Mouse (Mus musculus) liver, embryonic 16.5 days (tissue): ENCODE results near the gene Actl7b. TPM values are rescaled to one million over a fixed set of nuclear protein-coding genes. Genes with fewer than 3 reads are reported as not detected.

Experiments used
- ATAC-seq: fragments of 200-750 bp; cut with Nextera tagmentation; 2 replicates; pipeline ENCODE4 v1.8.0; 2017; ENCODE audit warnings: low read depth, mild to moderate bottlenecking, moderate number of reproducible peaks, moderate library complexity
- H3K27ac ChIP-seq: fragments of 300-500 bp; sonication (generic); 2 replicates; pipeline ENCODE4 v1.5.1; 2014; ENCODE audit warnings: mild to moderate bottlenecking, low read length
- H3K27me3 ChIP-seq: fragments of 300-500 bp; sonication (generic); 2 replicates; pipeline ENCODE4 v1.6.1; 2014; ENCODE audit warnings: low read depth, low read length, mixed read lengths; ENCODE audit not compliant: control insufficient read depth, insufficient read depth
- H3K36me3 ChIP-seq: fragments of 300-500 bp; sonication (generic); 2 replicates; pipeline ENCODE4 v1.6.1; 2014; ENCODE audit warnings: mild to moderate bottlenecking; ENCODE audit not compliant: control insufficient read depth, insufficient read depth
- H3K4me1 ChIP-seq: fragments of 300-500 bp; sonication (generic); 2 replicates; pipeline ENCODE4 v1.6.1; 2014; ENCODE audit warnings: low read depth, low read length, mixed read lengths; ENCODE audit not compliant: control insufficient read depth
- H3K4me2 ChIP-seq: fragments of 300-500 bp; sonication (generic); 2 replicates; pipeline ENCODE4 v1.6.1; 2014; ENCODE audit warnings: low read depth, low read length, mixed read lengths
- H3K4me3 ChIP-seq: fragments of 300-500 bp; sonication (generic); 2 replicates; pipeline ENCODE4 v1.5.1; 2014; ENCODE audit warnings: low read depth, mild to moderate bottlenecking, low read length
- H3K9ac ChIP-seq: fragments of 300-500 bp; sonication (generic); 2 replicates; pipeline ENCODE4 v1.6.1; 2014; ENCODE audit warnings: low read depth, low read length
- H3K9me3 ChIP-seq: fragments of 300-500 bp; sonication (generic); replicated peaks from 2 replicates; pipeline ENCODE4 v1.6.1; 2016; ENCODE audit warnings: low read length; ENCODE audit not compliant: control insufficient read depth
- WGBS: fragments of 180-500 bp; shearing (Covaris S2); extraction: QIAGEN DNeasy Blood & Tissue Kit; methylation state at CpG from one replicate; pipeline ENCODE4 v1.1.7; 2014; ENCODE audit not compliant: insufficient replicate concordance; 5-methylcytosine and 5-hydroxymethylcytosine counted together
- polyA plus RNA-seq: library from polyadenylated mRNA; unstranded; fragments of >200 nt; fragmentation: Nextera tagmentation; extraction: Ambion mirVana; gene quantifications from 2 replicates; pipeline ENCODE4 v1.2.1, GENCODE M21; 2015

The Actl7b gene
- polyA plus RNA-seq, 1 experiment from 2014 or later, result not detected

- no peak for ATAC-seq
- H3K9ac ChIP-seq, result no peak overlapping the region
- H3K9me3 ChIP-seq, result no peaks in the 10 kb centered on the region
- H3K4me3 ChIP-seq, result no peak overlapping the region
- no peak overlapping the region for H3K4me2 ChIP-seq
- H3K4me1 ChIP-seq, result no peaks in the 10 kb centered on the region
- no peak overlapping the region for H3K27ac ChIP-seq
- H3K36me3 ChIP-seq, result no peaks in the 10 kb centered on the region
- WGBS, result 55% methylated on average over 9 of the region's 9 CpGs
- H3K27me3 ChIP-seq, result no peaks in the 10 kb centered on the region
Observed at GRCm38 (mm10) chr4:56719456-56719855, 21.8 kb downstream of the Actl7b start.

- Histone ChIP-seq H3K9ac (no peak overlapping the region), H3K36me3 (no peaks in the 10 kb centered on the region)
Observed at GRCm38 (mm10) chr4:56718573-56719442, 22.4 kb downstream of the Actl7b start.

GRCm38 (mm10) chr4:56717932-56718331 is 23.3 kb downstream of the Actl7b start:
- Histone ChIP-seq H3K36me3 (no peaks in the 10 kb centered on the region), H3K27ac (no peak overlapping the region), H3K9me3 (no peaks in the 10 kb centered on the region), H3K27me3 (no peaks in the 10 kb centered on the region), H3K4me2 (no peak overlapping the region), H3K9ac (no peak overlapping the region), H3K4me3 (no peak overlapping the region), H3K4me1 (no peaks in the 10 kb centered on the region)
- WGBS, result 64% methylated on average over 3 of the region's 3 CpGs
- no peak for ATAC-seq

More at GRCm38 (mm10) chr4:56718573-56719442, 22.4 kb downstream of the Actl7b start:
- 54% methylated on average over 12 of the region's 12 CpGs for WGBS
- no peak for ATAC-seq
- Histone ChIP-seq H3K27ac (no peak overlapping the region), H3K4me3 (no peak overlapping the region), H3K4me1 (no peaks in the 10 kb centered on the region), H3K9me3 (no peaks in the 10 kb centered on the region), H3K4me2 (no peak overlapping the region), H3K27me3 (no peaks in the 10 kb centered on the region)

GRCm38 (mm10) chr4:56716801-56717200 is 24.4 kb downstream of the Actl7b start:
- Histone ChIP-seq H3K4me1 (no peaks in the 10 kb centered on the region), H3K27me3 (no peaks in the 10 kb centered on the region), H3K9me3 (no peaks in the 10 kb centered on the region), H3K4me3 (no peak overlapping the region), H3K9ac (no peak overlapping the region), H3K36me3 (no peaks in the 10 kb centered on the region), H3K27ac (no peak overlapping the region), H3K4me2 (no peak overlapping the region)
- no peak for ATAC-seq
- WGBS, result 35% methylated on average over 5 of the region's 5 CpGs

GRCm38 (mm10) chr4:56713155-56713554 is 28.1 kb downstream of the Actl7b start:
- H3K4me3 ChIP-seq, result no peak overlapping the region
- no peaks in the 10 kb centered on the region for H3K27me3 ChIP-seq
- H3K9me3 ChIP-seq, result no peaks in the 10 kb centered on the region
- H3K36me3 ChIP-seq, result no peaks in the 10 kb centered on the region
- H3K4me2 ChIP-seq, result no peak overlapping the region
- no peaks in the 10 kb centered on the region for H3K4me1 ChIP-seq
- ATAC-seq, result no peak
- no peak overlapping the region for H3K9ac ChIP-seq
- no peak overlapping the region for H3K27ac ChIP-seq
- WGBS, result 76% methylated on average over 3 of the region's 3 CpGs

GRCm38 (mm10) chr4:56702234-56702633 is 39.0 kb downstream of the Actl7b start:
- WGBS, result 33% methylated on average over 10 of the region's 10 CpGs
- no peaks in the 10 kb centered on the region for H3K27me3 ChIP-seq
- H3K4me3 ChIP-seq, result no peak overlapping the region
- H3K4me2 ChIP-seq, result no peak overlapping the region; the same call in 1 of the 2 replicates
- no peak overlapping the region for H3K27ac ChIP-seq
- ATAC-seq, result no peak
- no peaks in the 10 kb centered on the region for H3K9me3 ChIP-seq
- no peak overlapping the region for H3K9ac ChIP-seq
- H3K4me1 ChIP-seq, result no peaks in the 10 kb centered on the region
- no peaks in the 10 kb centered on the region for H3K36me3 ChIP-seq

- Histone ChIP-seq H3K27ac (no peak overlapping the region), H3K9me3 (no peaks in the 10 kb centered on the region), H3K9ac (no peak overlapping the region), H3K4me1 (no peaks in the 10 kb centered on the region), H3K27me3 (no peaks in the 10 kb centered on the region), H3K4me3 (no peak overlapping the region), H3K4me2 (no peak overlapping the region), H3K36me3 (no peaks in the 10 kb centered on the region)
- 20% methylated on average over 5 of the region's 5 CpGs for WGBS
- ATAC-seq, result no peak
Observed at GRCm38 (mm10) chr4:56698671-56699070, 42.6 kb downstream of the Actl7b start.

- no peak for ATAC-seq
- Histone ChIP-seq H3K36me3 (no peaks in the 10 kb centered on the region), H3K4me1 (no peaks in the 10 kb centered on the region), H3K9me3 (no peaks in the 10 kb centered on the region), H3K27ac (no peak overlapping the region), H3K4me2 (no peak overlapping the region), H3K4me3 (no peak overlapping the region), H3K27me3 (no peaks in the 10 kb centered on the region), H3K9ac (no peak overlapping the region)
- WGBS, result 57% methylated on average over 7 of the region's 7 CpGs
Observed at GRCm38 (mm10) chr4:56696401-56696800, 44.8 kb downstream of the Actl7b start.
